Comparison of ENCODE assay signal across 14 mouse cellular contexts in genomic region chr10:81289811-81290210, GRCm38 (mm10). TPM values are rescaled to one million over a fixed set of nuclear protein-coding genes. Genes with fewer than 3 reads are reported as not detected.
DNase-seq lines count a peak whose midpoint lies in the region; ATAC-seq and TF ChIP-seq lines count a peak whose summit lies in the region.
"Had no signal": no experiment of that assay in that cellular context is flagged by ENCODE, and none has a peak within 500 bp of the region (broad histone marks: within the 10 kb centered on the region; RNA-seq: fewer than 3 reads in every experiment).

No protein-coding gene starts in this region.

- no peaks in the 10 kb centered on the region for H3K9me3 ChIP-seq in heart, embryonic 16.5 days (replicated peaks; ENCODE audit: control insufficient read depth, low read length)
- H3K9me3 ChIP-seq in lung, postnatal 0 days (ENCODE audit: low read length) = no peaks in the 10 kb centered on the region
- H3K9me3 ChIP-seq: hindbrain, embryonic 13.5 days; limb, embryonic 15.5 days had no signal

- H3K9ac ChIP-seq in heart, embryonic 16.5 days (ENCODE audit: low read length) = no peak overlapping the region
- no peak overlapping the region for H3K9ac ChIP-seq in lung, postnatal 0 days (replicated peaks; ENCODE audit: low read depth)
- H3K9ac ChIP-seq: limb, embryonic 15.5 days had no signal

- 0 out of 2 replicates have a peak overlapping the region, but pooled peaks have one; percentile 20 for H3K4me2 ChIP-seq in heart, embryonic 16.5 days (ENCODE audit: low read depth, low read length)
- H3K4me2 ChIP-seq in lung, postnatal 0 days (replicated peaks; ENCODE audit: low read depth, low read length) = peak overlapping the region; percentile 54
- H3K4me2 ChIP-seq: heart, embryonic 11.5 days; hindbrain, embryonic 13.5 days; limb, embryonic 15.5 days had no signal

- peaks cover 35% of the 10 kb centered on the region for H3K4me1 ChIP-seq in heart, embryonic 16.5 days (ENCODE audit: control insufficient read depth, insufficient read depth, low read length)
- H3K4me1 ChIP-seq in lung, postnatal 0 days (ENCODE audit: insufficient read depth, low read depth, low read length) = peaks cover 33% of the 10 kb centered on the region; the same call in 1 of the 2 replicates

- no peaks in the 10 kb centered on the region for H3K36me3 ChIP-seq in heart, embryonic 16.5 days (ENCODE audit: control insufficient read depth, insufficient read depth)
- no peaks in the 10 kb centered on the region for H3K36me3 ChIP-seq in lung, postnatal 0 days (ENCODE audit: insufficient read depth, low read length)
- H3K36me3 ChIP-seq: hindbrain, embryonic 13.5 days; limb, embryonic 15.5 days had no signal

- H3K27me3 ChIP-seq in heart, embryonic 16.5 days (ENCODE audit: control insufficient read depth, insufficient read depth, low read length) = peaks cover 17% of the 10 kb centered on the region
- H3K27me3 ChIP-seq in lung, postnatal 0 days (replicated peaks; ENCODE audit: insufficient read depth, low read length) = peaks cover 8% of the 10 kb centered on the region; the same call in 1 of the 2 replicates

- 56% methylated on average over 14 of the region's 14 CpGs for WGBS in heart, embryonic 16.5 days
- WGBS in lung, postnatal 0 days = 44% methylated on average over 14 of the region's 14 CpGs

- no peak for TF ChIP-seq EP300 in lung, postnatal 0 days (IDR thresholded peaks at IDR 0.05)

- no peak overlapping the region for H3K27ac ChIP-seq in heart, embryonic 16.5 days (ENCODE audit: low read length)
- peak overlapping the region; percentile 45 for H3K27ac ChIP-seq in lung, postnatal 0 days (ENCODE audit: low read length)
- H3K27ac ChIP-seq: hindbrain, embryonic 13.5 days; limb, embryonic 15.5 days had no signal

- DNase-seq in heart, postnatal 25 days (ENCODE audit: low spot score) = no peak
- peak; percentile 78 for DNase-seq in urinary bladder, postnatal 14 days (ENCODE audit: low spot score)
- DNase-seq in urinary bladder, postnatal 4 days (ENCODE audit: low spot score in 2 of 2) = no peak
- peak; percentile 64 for DNase-seq in lung, postnatal 0 days (ENCODE audit: low spot score)
- no peak for DNase-seq in right cerebral cortex, adult 2 months (ENCODE audit: low spot score in 2 of 2)
- DNase-seq in thymus, postnatal 0 days (ENCODE audit: low spot score) = no peak

- no peak for ATAC-seq in heart, embryonic 16.5 days (replicated peaks; ENCODE audit: extremely low read depth, insufficient read depth, low FRiP score)
- no peak for ATAC-seq in lung, postnatal 0 days
- ATAC-seq in megakaryocyte, adult 5-6 weeks (ENCODE audit: poor library complexity, severe bottlenecking) = no peak

- intact Hi-C loops in heart, postnatal 25 days (cut with DNase I) = loop anchor here (1.0 to 2.0 kb wide), 2 partner anchors 15 to 51 kb away; no protein-coding TSS in a partner anchor

- H3K4me3 ChIP-seq in heart, embryonic 16.5 days (ENCODE audit: low read length) = no peak overlapping the region
- H3K4me3 ChIP-seq in lung, postnatal 0 days (ENCODE audit: low read depth, low read length) = 0 out of 2 replicates have a peak overlapping the region, but pooled peaks have one; percentile 4
- H3K4me3 ChIP-seq: hindbrain, embryonic 13.5 days; myocyte had no signal

- no peak for TF ChIP-seq CTCF in lung, postnatal 0 days (IDR thresholded peaks at IDR 0.05)

RNA-seq across cellular contexts. Expression of gene Tjp3, which starts 1.6 kb away (rescaled TPM):
- 4.7 and 5.3 TPM in 2 replicates for polyA plus RNA-seq in heart, embryonic 16.5 days (2015; fragmentation: Nextera tagmentation; extraction: Ambion mirVana)
- total RNA-seq in heart, postnatal 25 days (2021) = not detected
- polyA plus RNA-seq in lung, postnatal 0 days (2015; fragmentation: Nextera tagmentation; extraction: Ambion mirVana) = 24.1 and 30.8 TPM in 2 replicates
- total RNA-seq in megakaryocyte, adult 5-6 weeks (2015) = 3.4 and 3.7 TPM in 2 replicates
- 5.0 and 6.5 TPM in 2 replicates for total RNA-seq in megakaryocyte, adult 5-6 weeks (2017)
- polyA plus RNA-seq in thymus, postnatal 0 days (2015; fragmentation: Nextera tagmentation; extraction: Ambion mirVana) = 7.8 and 9.3 TPM in 2 replicates
- total RNA-seq: gastrocnemius, adult 18-20 months had no signal
- polyA plus RNA-seq: C2C12 had no signal

RNA-seq across cellular contexts. Expression of gene Pip5k1c, which starts 3.0 kb away (rescaled TPM):
- polyA plus RNA-seq in heart, embryonic 16.5 days (2015; fragmentation: Nextera tagmentation; extraction: Ambion mirVana) = 31.3 and 33.2 TPM in 2 replicates
- total RNA-seq in heart, postnatal 25 days (2021) = 10 to 100 TPM; 30.0 to 33.7 TPM
- polyA plus RNA-seq in lung, postnatal 0 days (2015; fragmentation: Nextera tagmentation; extraction: Ambion mirVana) = 31.2 and 32.4 TPM in 2 replicates
- total RNA-seq in megakaryocyte, adult 5-6 weeks (2015) = 28.0 and 31.7 TPM in 2 replicates
- total RNA-seq in megakaryocyte, adult 5-6 weeks (2017) = 40.4 and 46.1 TPM in 2 replicates
- polyA plus RNA-seq in thymus, postnatal 0 days (2015; fragmentation: Nextera tagmentation; extraction: Ambion mirVana) = 36.9 and 38.6 TPM in 2 replicates

RNA-seq across cellular contexts. Expression of gene Apba3, which starts 23.1 kb away (rescaled TPM):
- 62.7 and 63.0 TPM in 2 replicates for polyA plus RNA-seq in heart, embryonic 16.5 days (2015; fragmentation: Nextera tagmentation; extraction: Ambion mirVana)
- total RNA-seq in heart, postnatal 25 days (2021) = 100 to 1,000 TPM in 1 of 2 experiments, 10 to 100 TPM in 1; 98.4 to 123 TPM
- polyA plus RNA-seq in lung, postnatal 0 days (2015; fragmentation: Nextera tagmentation; extraction: Ambion mirVana) = 47.9 and 49.4 TPM in 2 replicates
- 16.4 and 20.2 TPM in 2 replicates for total RNA-seq in megakaryocyte, adult 5-6 weeks (2015)
- 11.5 and 15.0 TPM in 2 replicates for total RNA-seq in megakaryocyte, adult 5-6 weeks (2017)
- polyA plus RNA-seq in thymus, postnatal 0 days (2015; fragmentation: Nextera tagmentation; extraction: Ambion mirVana) = 34.8 and 38.7 TPM in 2 replicates

RNA-seq across cellular contexts. Expression of gene Mrpl54, which starts 23.1 kb away (rescaled TPM):
- polyA plus RNA-seq in heart, embryonic 16.5 days (2015; fragmentation: Nextera tagmentation; extraction: Ambion mirVana) = 230 TPM in 2 replicates
- total RNA-seq in heart, postnatal 25 days (2021) = 10 to 100 TPM; 93.8 to 96.6 TPM
- 132 and 162 TPM in 2 replicates for polyA plus RNA-seq in lung, postnatal 0 days (2015; fragmentation: Nextera tagmentation; extraction: Ambion mirVana)
- 52.1 and 67.0 TPM in 2 replicates for total RNA-seq in megakaryocyte, adult 5-6 weeks (2015)
- total RNA-seq in megakaryocyte, adult 5-6 weeks (2017) = 97.4 and 154 TPM in 2 replicates
- 216 and 225 TPM in 2 replicates for polyA plus RNA-seq in thymus, postnatal 0 days (2015; fragmentation: Nextera tagmentation; extraction: Ambion mirVana)

RNA-seq across cellular contexts. Expression of gene Cactin, which starts 31.1 kb away (rescaled TPM):
- polyA plus RNA-seq in heart, embryonic 16.5 days (2015; fragmentation: Nextera tagmentation; extraction: Ambion mirVana) = 28.1 and 29.6 TPM in 2 replicates
- 10 to 100 TPM; 13.5 to 16.6 TPM for total RNA-seq in heart, postnatal 25 days (2021)
- 20.3 and 23.0 TPM in 2 replicates for polyA plus RNA-seq in lung, postnatal 0 days (2015; fragmentation: Nextera tagmentation; extraction: Ambion mirVana)
- total RNA-seq in megakaryocyte, adult 5-6 weeks (2015) = 4.5 and 7.4 TPM in 2 replicates
- 16.2 and 20.6 TPM in 2 replicates for total RNA-seq in megakaryocyte, adult 5-6 weeks (2017)
- 41.3 and 45.8 TPM in 2 replicates for polyA plus RNA-seq in thymus, postnatal 0 days (2015; fragmentation: Nextera tagmentation; extraction: Ambion mirVana)

Comparison
In these comparisons a context has a peak if more than half of its experiments do, and no peak if none do; other contexts are left out.
1. DNase-seq: peak in urinary bladder, postnatal 14 days (single experiment) and lung, postnatal 0 days (single experiment); none in heart, postnatal 25 days (single experiment), urinary bladder, postnatal 4 days (0 of 2), right cerebral cortex, adult 2 months (0 of 2) and thymus, postnatal 0 days (single experiment).